Mouse (Mus musculus): Measurements from ENCODE around the gene Fgfr2. TPM values are rescaled to one million over a fixed set of nuclear protein-coding genes. Genes with fewer than 3 reads are reported as not detected.
A peak's percentile ranks its signal among the peaks of the same experiment; 100 is the strongest.

The Fgfr2 gene
- total and polyA plus RNA-seq, 2 experiments from 2014 or later = 17.1 to 47.6 TPM

DNA sequence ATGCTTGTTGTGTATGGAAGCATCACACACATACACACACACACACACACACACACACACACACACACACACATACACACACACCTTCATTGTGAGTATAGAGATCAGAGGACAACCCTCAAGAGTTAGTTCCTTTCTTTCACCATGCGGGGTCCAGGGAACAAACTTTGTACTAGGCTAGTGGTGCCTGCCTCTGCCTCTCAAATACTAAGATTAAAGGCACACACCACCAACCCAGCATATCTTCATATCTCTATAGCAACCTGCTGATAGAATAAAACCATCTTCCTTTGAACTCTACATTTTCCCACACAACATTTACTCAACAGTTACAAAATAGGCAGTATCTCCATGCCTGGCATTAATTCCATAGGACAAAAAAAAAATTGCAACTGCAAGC lies 267.1 kb downstream of the Fgfr2 start:
- TF ChIP-seq CTCF (IDR thresholded peaks at IDR 0.05; ENCODE audit: low read depth) = no peak
- no peaks in the 10 kb centered on the region for H3K9me3 ChIP-seq (ENCODE audit: low read length)
- DNase-seq (no peak), ATAC-seq (no peak)
- H3K4me3 ChIP-seq (ENCODE audit: low read depth, low read length) = no peak overlapping the region
- H3K4me1 ChIP-seq (ENCODE audit: insufficient read depth) = peaks cover 22% of the 10 kb centered on the region
- H3K36me3 ChIP-seq (ENCODE audit: insufficient read depth) = no peaks in the 10 kb centered on the region
- H3K9ac ChIP-seq = no peak overlapping the region
- no peak overlapping the region for H3K27ac ChIP-seq (ENCODE audit: low read depth, low read length)
- 63% methylated on average over 1 of the region's 1 CpGs for WGBS
- no peak overlapping the region for H3K4me2 ChIP-seq (ENCODE audit: low read depth)
- no peaks in the 10 kb centered on the region for H3K27me3 ChIP-seq (ENCODE audit: insufficient read depth, low read length)

DNA sequence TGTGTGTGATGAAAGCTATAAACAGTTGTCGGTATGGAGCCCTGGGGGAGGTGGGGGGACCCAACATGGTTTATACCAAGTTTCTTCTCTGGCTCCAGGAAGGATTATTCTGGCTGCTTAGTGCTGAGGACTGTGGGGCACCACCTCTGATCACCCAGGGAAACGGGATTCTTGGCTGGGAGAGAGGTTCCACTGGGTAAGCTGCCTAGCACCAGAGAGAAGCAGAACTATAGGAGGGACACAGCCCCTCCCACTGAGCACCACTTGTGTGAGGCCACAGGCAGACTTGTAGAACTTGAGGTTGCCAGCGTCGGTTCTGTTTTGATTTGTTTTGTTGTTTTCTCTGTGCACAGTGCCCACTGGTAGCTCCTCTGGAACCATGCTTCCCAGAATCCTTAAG lies 269.2 kb downstream of the Fgfr2 start:
- Histone ChIP-seq H3K27me3 (ENCODE audit: insufficient read depth, low read length) (no peaks in the 10 kb centered on the region), H3K4me1 (ENCODE audit: insufficient read depth) (peaks cover 15% of the 10 kb centered on the region; the same call in 1 of the 2 replicates), H3K4me3 (ENCODE audit: low read depth, low read length) (no peak overlapping the region), H3K9me3 (ENCODE audit: low read length) (no peaks in the 10 kb centered on the region), H3K4me2 (ENCODE audit: low read depth) (no peak overlapping the region), H3K27ac (ENCODE audit: low read depth, low read length) (no peak overlapping the region), H3K9ac (no peak overlapping the region), H3K36me3 (ENCODE audit: insufficient read depth) (peaks cover 8% of the 10 kb centered on the region)
- DNase-seq (peak; percentile 12), ATAC-seq (peak; percentile 40)
- no peak for TF ChIP-seq CTCF (IDR thresholded peaks at IDR 0.05; ENCODE audit: low read depth)
- 52% methylated on average over 4 of the region's 4 CpGs for WGBS

DNA sequence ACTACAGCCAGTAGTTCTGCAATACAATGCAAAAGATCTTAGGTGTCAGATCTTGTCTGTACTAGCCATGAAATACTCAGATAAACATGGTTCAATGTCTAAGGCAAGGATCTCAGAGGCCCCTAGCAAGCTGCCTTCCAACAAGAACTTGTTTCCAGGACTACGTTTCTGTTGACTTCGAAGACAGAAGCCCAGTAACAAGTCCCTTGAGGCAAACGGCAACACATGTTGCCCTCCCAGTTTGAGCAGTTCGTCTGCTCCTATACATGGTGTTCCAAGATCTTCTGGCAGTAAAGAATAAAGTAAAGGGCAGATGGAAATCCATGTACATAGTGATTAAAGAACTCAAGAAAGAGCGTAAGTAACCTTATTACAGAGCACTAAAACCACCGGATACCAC lies 269.8 kb downstream of the Fgfr2 start:
- 68% methylated on average over 6 of the region's 6 CpGs for WGBS
- Histone ChIP-seq H3K9ac (0 out of 2 replicates have a peak overlapping the region, but pooled peaks have one; percentile 96), H3K4me1 (ENCODE audit: insufficient read depth) (peaks cover 15% of the 10 kb centered on the region; the same call in 1 of the 2 replicates), H3K4me2 (ENCODE audit: low read depth) (no peak overlapping the region), H3K27ac (ENCODE audit: low read depth, low read length) (peak overlapping the region; percentile 99; the same call in 1 of the 2 replicates), H3K9me3 (ENCODE audit: low read length) (no peaks in the 10 kb centered on the region), H3K4me3 (ENCODE audit: low read depth, low read length) (no peak overlapping the region), H3K36me3 (ENCODE audit: insufficient read depth) (peaks cover 13% of the 10 kb centered on the region), H3K27me3 (ENCODE audit: insufficient read depth, low read length) (no peaks in the 10 kb centered on the region)
- peak; percentile 3 for DNase-seq
- no peak for TF ChIP-seq CTCF (IDR thresholded peaks at IDR 0.05; ENCODE audit: low read depth)
- ATAC-seq = no peak

DNA sequence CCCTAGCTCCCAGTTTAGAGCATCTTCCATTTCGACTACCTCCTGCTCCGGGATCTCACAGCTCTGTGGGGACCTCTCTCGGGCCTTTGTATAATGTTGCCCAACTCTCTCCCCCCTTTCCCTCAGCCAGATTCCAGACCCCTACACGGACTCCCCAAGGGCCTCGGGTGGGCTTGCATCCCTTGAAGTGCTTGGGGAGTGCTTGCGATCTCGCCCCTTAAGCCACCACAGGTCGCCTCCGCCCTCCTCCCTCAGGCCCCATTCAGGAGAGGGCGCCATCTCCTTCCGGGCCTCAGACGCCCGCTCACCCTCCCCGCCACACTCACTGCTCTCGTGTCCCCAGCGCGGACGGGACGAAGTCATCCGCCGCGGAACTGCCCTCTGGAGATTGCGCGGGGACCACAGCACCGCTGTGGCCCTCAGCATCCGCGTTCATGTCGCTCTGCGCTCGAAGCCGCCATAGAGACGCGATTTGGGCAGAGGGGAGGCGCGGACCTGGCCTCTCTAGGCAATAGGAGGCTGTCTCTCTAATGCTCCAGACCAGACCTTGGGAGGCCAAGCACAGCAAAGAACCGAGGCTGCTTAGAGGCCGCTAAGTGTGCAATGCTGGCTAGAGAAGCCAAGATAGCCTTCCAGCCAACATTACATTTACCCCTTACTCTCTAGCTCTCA lies 270.8 kb downstream of the Fgfr2 start, which contains the start of gene Eef1akmt2:
Eef1akmt2 (minus strand) TSS at position 501 of the 672 bp plus-strand sequence.
- Histone ChIP-seq H3K9me3 (ENCODE audit: low read length) (no peaks in the 10 kb centered on the region), H3K27me3 (ENCODE audit: insufficient read depth, low read length) (no peaks in the 10 kb centered on the region), H3K27ac (ENCODE audit: low read depth, low read length) (peak within 1 kb of the TSS; percentile 99), H3K4me1 (ENCODE audit: insufficient read depth) (peaks cover 15% of the 10 kb centered on the region; the same call in 1 of the 2 replicates), H3K4me3 (ENCODE audit: low read depth, low read length) (peak within 1 kb of the TSS; percentile 75), H3K4me2 (ENCODE audit: low read depth) (peak within 1 kb of the TSS; percentile 43), H3K36me3 (ENCODE audit: insufficient read depth) (peaks cover 17% of the 10 kb centered on the region), H3K9ac (peak within 1 kb of the TSS; percentile 96)
- DNase-seq (peak; percentile 92), ATAC-seq (peak; percentile 97)
- TF ChIP-seq CTCF (IDR thresholded peaks at IDR 0.05; ENCODE audit: low read depth) = peak; percentile 56
- WGBS = under 1% methylated on average over 35 of the region's 37 CpGs

DNA sequence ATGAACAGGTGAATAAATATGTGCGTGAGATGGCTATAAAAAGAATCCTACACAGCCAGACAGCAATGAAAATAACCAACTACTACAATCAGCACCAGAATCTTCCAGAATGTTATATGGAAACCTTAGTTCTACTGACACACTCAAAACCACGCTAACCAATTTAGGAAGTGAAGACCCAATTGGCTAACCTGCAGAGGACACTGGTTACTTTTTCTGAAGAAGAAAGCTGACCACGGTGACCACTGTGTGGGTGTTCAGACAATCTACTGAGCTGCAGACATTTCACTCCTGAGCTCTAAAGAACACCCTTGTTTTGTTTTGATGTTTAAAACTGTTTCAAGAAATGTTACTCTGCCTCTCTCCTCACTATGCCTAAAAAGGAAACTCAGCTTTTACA lies 280.0 kb downstream of the Fgfr2 start:
- Histone ChIP-seq H3K4me2 (ENCODE audit: low read depth) (no peak overlapping the region), H3K4me1 (ENCODE audit: insufficient read depth) (no peaks in the 10 kb centered on the region), H3K4me3 (ENCODE audit: low read depth, low read length) (no peak overlapping the region), H3K9me3 (ENCODE audit: low read length) (no peaks in the 10 kb centered on the region), H3K27ac (ENCODE audit: low read depth, low read length) (no peak overlapping the region), H3K27me3 (ENCODE audit: insufficient read depth, low read length) (no peaks in the 10 kb centered on the region), H3K36me3 (ENCODE audit: insufficient read depth) (0 out of 2 replicates have a peak, but pooled peaks cover 9% of the 10 kb centered on the region), H3K9ac (no peak overlapping the region)
- no peak for TF ChIP-seq CTCF (IDR thresholded peaks at IDR 0.05; ENCODE audit: low read depth)
- DNase-seq = no peak
- ATAC-seq = no peak
- WGBS = 94% methylated on average over 3 of the region's 3 CpGs

DNA sequence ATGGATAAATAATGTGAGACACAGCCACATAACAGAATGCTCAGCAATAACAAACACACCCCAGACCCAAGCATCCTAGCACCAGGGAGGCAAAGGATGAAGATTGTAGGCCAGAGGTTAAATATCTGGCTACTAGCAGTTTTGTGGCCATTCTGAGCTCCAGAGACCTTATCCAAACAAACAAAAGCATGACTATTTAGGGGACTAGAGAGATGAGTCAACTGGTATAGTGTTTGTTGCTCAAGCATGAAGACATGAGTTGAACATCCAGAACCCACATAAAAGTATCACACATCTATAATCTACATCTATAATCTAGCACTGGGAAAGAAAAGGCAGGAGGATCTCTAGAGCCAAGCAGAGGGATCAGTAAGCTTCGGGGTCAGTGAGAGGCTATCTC lies 280.7 kb downstream of the Fgfr2 start:
- no peak overlapping the region for H3K9ac ChIP-seq
- no peaks in the 10 kb centered on the region for H3K9me3 ChIP-seq (ENCODE audit: low read length)
- H3K4me3 ChIP-seq (ENCODE audit: low read depth, low read length) = no peak overlapping the region
- no peaks in the 10 kb centered on the region for H3K27me3 ChIP-seq (ENCODE audit: insufficient read depth, low read length)
- H3K27ac ChIP-seq (ENCODE audit: low read depth, low read length) = no peak overlapping the region
- DNase-seq = no peak
- 97% methylated on average over 1 of the region's 1 CpGs for WGBS
- no peak for TF ChIP-seq CTCF (IDR thresholded peaks at IDR 0.05; ENCODE audit: low read depth)
- H3K4me2 ChIP-seq (ENCODE audit: low read depth) = no peak overlapping the region
- H3K36me3 ChIP-seq (ENCODE audit: insufficient read depth) = 0 out of 2 replicates have a peak, but pooled peaks cover 6% of the 10 kb centered on the region
- H3K4me1 ChIP-seq (ENCODE audit: insufficient read depth) = no peaks in the 10 kb centered on the region
- no peak for ATAC-seq

DNA sequence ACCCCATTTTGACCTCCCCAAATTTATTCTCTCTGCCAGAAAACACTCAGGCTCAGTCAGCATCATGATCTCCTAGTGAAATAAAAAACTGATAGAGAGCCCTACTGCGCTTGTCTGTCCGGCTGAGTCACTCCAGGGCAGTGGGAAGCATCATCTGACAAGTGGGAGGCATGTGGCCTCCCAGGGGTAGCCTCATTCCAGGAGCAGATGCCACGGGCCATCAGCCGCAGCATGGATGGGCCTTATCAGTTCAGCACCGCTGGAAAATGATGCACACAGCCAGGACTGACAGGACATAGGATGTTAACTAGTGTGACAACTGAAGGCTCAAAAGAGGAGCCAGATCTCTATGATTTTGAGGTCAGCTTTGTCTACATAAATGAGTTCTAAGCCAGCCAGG lies 281.9 kb downstream of the Fgfr2 start:
- no peaks in the 10 kb centered on the region for H3K27me3 ChIP-seq (ENCODE audit: insufficient read depth, low read length)
- H3K4me3 ChIP-seq (ENCODE audit: low read depth, low read length) = no peak overlapping the region
- H3K4me1 ChIP-seq (ENCODE audit: insufficient read depth) = no peaks in the 10 kb centered on the region
- no peak for TF ChIP-seq CTCF (IDR thresholded peaks at IDR 0.05; ENCODE audit: low read depth)
- DNase-seq (no peak), ATAC-seq (no peak)
- no peak overlapping the region for H3K27ac ChIP-seq (ENCODE audit: low read depth, low read length)
- WGBS = 89% methylated on average over 5 of the region's 5 CpGs
- H3K9ac ChIP-seq = no peak overlapping the region
- H3K36me3 ChIP-seq (ENCODE audit: insufficient read depth) = peaks cover 10% of the 10 kb centered on the region
- no peak overlapping the region for H3K4me2 ChIP-seq (ENCODE audit: low read depth)
- H3K9me3 ChIP-seq (ENCODE audit: low read length) = no peaks in the 10 kb centered on the region

Data from forebrain, postnatal 0 days (tissue).